Mouse (Mus musculus): ENCODE results near the gene Reep1.

DNA sequence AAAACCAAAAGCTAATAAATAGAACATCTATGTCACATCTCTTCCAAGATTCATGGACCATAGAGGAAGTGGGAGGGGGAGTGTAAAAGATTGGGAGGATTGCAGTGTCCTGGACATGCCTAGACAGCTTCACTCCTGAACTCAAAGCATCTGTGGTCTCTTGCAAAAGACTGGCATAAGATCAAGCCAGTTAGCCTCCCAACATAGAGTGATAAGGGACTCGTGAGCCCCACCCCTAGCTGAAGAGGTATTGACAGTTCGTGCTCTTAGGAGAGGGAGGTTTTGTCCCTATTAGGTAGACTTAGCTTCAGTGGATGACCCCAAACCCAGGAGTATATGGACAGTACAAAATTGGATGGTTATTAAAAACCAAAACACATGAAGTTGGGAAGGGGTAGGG is 44.2 kb downstream of the Reep1 start:
- TF ChIP-seq POLR2A (IDR thresholded peaks at IDR 0.05; ENCODE audit: borderline replicate concordance, insufficient read depth, low read length) (no peak), CTCF (IDR thresholded peaks at IDR 0.05; ENCODE audit: borderline replicate concordance, insufficient read depth, low read depth, low read length) (no peak)

Measured in cerebellum, adult 2 months (tissue).